In genomic region chr6:99520676-99521037, GRCm38 (mm10) we compare ENCODE assay signal across 8 mouse cellular contexts. TPM values are rescaled to one million over a fixed set of nuclear protein-coding genes. Genes with fewer than 3 reads are reported as not detected.
DNase-seq lines count a peak whose midpoint lies in the region; ATAC-seq and TF ChIP-seq lines count a peak whose summit lies in the region.

No protein-coding gene starts in this region.

- no peak; the same call in 1 of the 2 replicates for ATAC-seq in heart, embryonic 12.5 days (ENCODE audit: insufficient number of reproducible peaks, low FRiP score)
- ATAC-seq in forebrain, embryonic 16.5 days: peak; percentile 48
- no peak for ATAC-seq in granulocyte monocyte progenitor cell, adult 5-6 weeks (replicated peaks; ENCODE audit: poor library complexity, severe bottlenecking)

- no peak for DNase-seq in heart, postnatal 25 days (ENCODE audit: low spot score)
- peak; percentile 62 for DNase-seq in ES-E14 (ENCODE audit: low read depth, low spot score)
- DNase-seq in midbrain, embryonic 10.5 days (ENCODE audit: low spot score): peak; percentile 78
- DNase-seq in adrenal gland, adult 2 months: no peak
- no peak for DNase-seq in cerebellum, adult 11 months

- no peaks in the 10 kb centered on the region for H3K9me3 ChIP-seq in heart, embryonic 12.5 days (replicated peaks)
- no peaks in the 10 kb centered on the region for H3K9me3 ChIP-seq in ES-E14 (ENCODE audit: control insufficient read depth, insufficient read depth, low read depth, low read length)
- no peaks in the 10 kb centered on the region for H3K9me3 ChIP-seq in forebrain, embryonic 16.5 days (ENCODE audit: control insufficient read depth, low read length)
- no peaks in the 10 kb centered on the region for H3K9me3 ChIP-seq in midbrain, embryonic 10.5 days (replicated peaks)

- under 1% methylated on average over 25 of the region's 27 CpGs for WGBS in heart, embryonic 12.5 days
- WGBS in forebrain, embryonic 16.5 days: 0% methylated on average over 25 of the region's 27 CpGs
- WGBS in midbrain, embryonic 10.5 days: under 1% methylated on average over 26 of the region's 27 CpGs

- H3K4me3 ChIP-seq in heart, embryonic 12.5 days: peak overlapping the region; percentile 90
- peak overlapping the region; percentile 71 to 76 for H3K4me3 ChIP-seq in ES-E14 (ENCODE audit: insufficient read depth in 1 of 2, low read depth in 1 of 2, low read length in 2 of 2, poor library complexity in 1 of 2, severe bottlenecking in 1 of 2)
- H3K4me3 ChIP-seq in forebrain, embryonic 16.5 days (replicated peaks; ENCODE audit: low read length): peak overlapping the region; percentile 64
- H3K4me3 ChIP-seq in midbrain, embryonic 10.5 days: peak overlapping the region; percentile 87

- in situ Hi-C loops in ES-E14 (cut with MboI; ENCODE audit: low sequenced_read_pairs in 2 of 2, unreplicated experiment in 2 of 2): no loop called here

- H3K4me1 ChIP-seq in heart, embryonic 12.5 days (replicated peaks): peaks cover 11% of the 10 kb centered on the region; the same call in 1 of the 2 replicates
- H3K4me1 ChIP-seq in ES-E14 (ENCODE audit: control insufficient read depth in 2 of 2, insufficient read depth in 2 of 2, low read length in 2 of 2, poor library complexity in 1 of 2): no peaks in the 10 kb centered on the region; a peak in 1 of 4 replicates
- H3K4me1 ChIP-seq in forebrain, embryonic 16.5 days (replicated peaks; ENCODE audit: control insufficient read depth, insufficient read depth, low read length): peaks cover 24% of the 10 kb centered on the region
- peaks cover 55% of the 10 kb centered on the region for H3K4me1 ChIP-seq in midbrain, embryonic 10.5 days

- H3K36me3 ChIP-seq in heart, embryonic 12.5 days: no peaks in the 10 kb centered on the region
- no peaks in the 10 kb centered on the region for H3K36me3 ChIP-seq in ES-E14 (ENCODE audit: control insufficient read depth, insufficient read depth, low read length, poor library complexity, severe bottlenecking)
- H3K36me3 ChIP-seq in forebrain, embryonic 16.5 days (ENCODE audit: control insufficient read depth, insufficient read depth): no peaks in the 10 kb centered on the region
- H3K36me3 ChIP-seq in midbrain, embryonic 10.5 days: no peaks in the 10 kb centered on the region

- H3K9ac ChIP-seq in heart, embryonic 12.5 days: peak overlapping the region; percentile 99
- peak overlapping the region; percentile 37; the same call in 1 of the 2 replicates for H3K9ac ChIP-seq in ES-E14 (ENCODE audit: insufficient read depth, low read depth, low read length, poor library complexity, severe bottlenecking)
- H3K9ac ChIP-seq in forebrain, embryonic 16.5 days (replicated peaks; ENCODE audit: low read depth, low read length): peak overlapping the region; percentile 91

- intact Hi-C loops in heart, postnatal 25 days (cut with DNase I): loop anchor here (5.0 to 10.0 kb wide), 4 partner anchors 133 to 546 kb away; no protein-coding TSS in a partner anchor

- H3K4me2 ChIP-seq in heart, embryonic 12.5 days: peak overlapping the region; percentile 84
- H3K4me2 ChIP-seq in forebrain, embryonic 16.5 days (ENCODE audit: low read length): peak overlapping the region; percentile 99

- no peaks in the 10 kb centered on the region for H3K27me3 ChIP-seq in heart, embryonic 12.5 days (replicated peaks)
- H3K27me3 ChIP-seq in forebrain, embryonic 16.5 days (replicated peaks; ENCODE audit: control insufficient read depth, insufficient read depth, low read length): no peaks in the 10 kb centered on the region
- no peaks in the 10 kb centered on the region for H3K27me3 ChIP-seq in midbrain, embryonic 10.5 days (ENCODE audit: low read depth, poor library complexity, severe bottlenecking)

- H3K27ac ChIP-seq in heart, embryonic 12.5 days (ENCODE audit: poor library complexity, severe bottlenecking): peak overlapping the region; percentile 100
- no peak overlapping the region for H3K27ac ChIP-seq in ES-E14 (ENCODE audit: insufficient read depth, low read depth, low read length, poor library complexity, severe bottlenecking)
- peak overlapping the region; percentile 98 for H3K27ac ChIP-seq in forebrain, embryonic 16.5 days (ENCODE audit: low read length)
- H3K27ac ChIP-seq in midbrain, embryonic 10.5 days (replicated peaks): peak overlapping the region; percentile 100

TF ChIP-seq in ES-E14, 5 proteins besides CTCF, POLR2A, EP300 and RAD21:
- TF ChIP-seq MAFK (IDR thresholded peaks at IDR 0.05; ENCODE audit: insufficient read depth, low read depth, low read length): no peak
- no peak for TF ChIP-seq HCFC1 (IDR thresholded peaks at IDR 0.05; ENCODE audit: borderline replicate concordance, insufficient read depth, low read length)
- TF ChIP-seq CHD2 (IDR thresholded peaks at IDR 0.05; ENCODE audit: low read depth, low read length): no peak
- TF ChIP-seq ZC3H11A (IDR thresholded peaks at IDR 0.05; ENCODE audit: borderline replicate concordance, low read depth, low read length): no peak
- no peak for TF ChIP-seq ZNF384 (IDR thresholded peaks at IDR 0.05; ENCODE audit: low read depth, low read length)

RNA-seq across cellular contexts. Expression of gene Foxp1, which starts 1.9 kb away (rescaled TPM):
- 91.1 and 94.2 TPM in 2 replicates for polyA plus RNA-seq in heart, embryonic 12.5 days (2016; fragmentation: Nextera tagmentation; extraction: Ambion mirVana)
- 10 to 100 TPM; 33.6 to 35.3 TPM for total RNA-seq in heart, postnatal 25 days (2021)
- total RNA-seq in ES-E14 (2012; rRNA removed): 70.0 and 108 TPM in 2 replicates
- 115 and 123 TPM in 2 replicates for polyA plus RNA-seq in forebrain, embryonic 16.5 days (2015; fragmentation: Nextera tagmentation; extraction: Ambion mirVana)
- 63.7 and 75.4 TPM in 2 replicates for polyA plus RNA-seq in midbrain, embryonic 10.5 days (2016; fragmentation: Nextera tagmentation; extraction: Ambion mirVana)
- total RNA-seq in granulocyte monocyte progenitor cell, adult 5-6 weeks (2014; fragmentation: Nextera tagmentation): 124 and 128 TPM in 2 replicates
- 62.0 and 68.5 TPM in 2 replicates for total RNA-seq in granulocyte monocyte progenitor cell, adult 5-6 weeks (2017)
- 10 to 100 TPM; 38.7 to 41.4 TPM for total RNA-seq in adrenal gland, adult 2 months (2021)
- 43.7 and 44.1 TPM in 2 replicates for polyA plus RNA-seq in adrenal gland, adult 2 months (2012; rRNA removed)

Comparison
In these comparisons a context has a peak if more than half of its experiments do, and no peak if none do; other contexts are left out.
1. H3K9ac ChIP-seq: peak in every context shown above with its lines; median percentile 99 in heart, embryonic 12.5 days; 91 in forebrain, embryonic 16.5 days; 37 in ES-E14.
2. DNase-seq: peak in ES-E14 (single experiment) and midbrain, embryonic 10.5 days (single experiment); none in heart, postnatal 25 days (single experiment), adrenal gland, adult 2 months (single experiment) and cerebellum, adult 11 months (single experiment).
3. Peak in every context shown above with its lines, with median percentiles within 50 percentile points of each other: H3K4me3 ChIP-seq.